Mouse (Mus musculus) kidney, postnatal 0 days (tissue): Measurements from ENCODE around the gene Pofut1. TPM values are rescaled to one million over a fixed set of nuclear protein-coding genes. Genes with fewer than 3 reads are reported as not detected.
"Not testable (repeated sequence)": the region's sequence is repeated elsewhere in the genome, so short reads cannot be mapped to it uniquely, and the experiment has no call there.

ENCODE experiments used
- ATAC-seq: fragments of 200-750 bp; cut with Nextera tagmentation; replicated peaks from 2 replicates; pipeline ENCODE4 v1.8.0; 2017; ENCODE audit warnings: low read depth, moderate number of reproducible peaks, moderate TSS enrichment, moderate library complexity; ENCODE audit not compliant: low FRiP score
- DNase-seq: peaks from one replicate; pipeline ENCODE4 v3.0.0-alpha.2; 2016; ENCODE audit warnings: low spot score
- H3K27ac ChIP-seq: fragments of 300-500 bp; sonication (generic); 2 replicates; pipeline ENCODE4 v1.5.1; 2014; ENCODE audit warnings: mild to moderate bottlenecking
- H3K27me3 ChIP-seq: fragments of 300-500 bp; sonication (generic); 2 replicates; pipeline ENCODE4 v1.6.1; 2014; ENCODE audit warnings: low read length, mixed read lengths; ENCODE audit not compliant: insufficient read depth
- H3K36me3 ChIP-seq: fragments of 300-500 bp; sonication (generic); 2 replicates; pipeline ENCODE4 v1.6.1; 2014; ENCODE audit warnings: low read length, mixed read lengths; ENCODE audit not compliant: insufficient read depth
- H3K4me1 ChIP-seq: fragments of 300-500 bp; sonication (generic); replicated peaks from 2 replicates; pipeline ENCODE4 v1.6.1; 2014; ENCODE audit warnings: antibody characterized with exemption, low read length, mixed read lengths; ENCODE audit not compliant: insufficient read depth
- H3K4me2 ChIP-seq: fragments of 300-500 bp; sonication (generic); 2 replicates; pipeline ENCODE4 v1.6.1; 2014; ENCODE audit warnings: mild to moderate bottlenecking, low read length, moderate library complexity, mixed read lengths
- H3K4me3 ChIP-seq: fragments of 300-500 bp; sonication (generic); replicated peaks from 2 replicates; pipeline ENCODE4 v1.5.1; 2014; ENCODE audit warnings: low read depth, low read length
- H3K9ac ChIP-seq: fragments of 300-500 bp; sonication (generic); 2 replicates; pipeline ENCODE4 v1.6.1; 2014; ENCODE audit warnings: low read depth, low read length
- H3K9me3 ChIP-seq: fragments of 300-500 bp; sonication (generic); replicated peaks from 2 replicates; pipeline ENCODE4 v1.6.1; 2016; ENCODE audit warnings: low read length, inconsistent platforms, mixed read lengths
- CTCF ChIP-seq: IDR thresholded peaks from 2 replicates; pipeline ENCODE4 v1.5.1; 2016; ENCODE audit warnings: antibody characterized with exemption, low read depth, mild to moderate bottlenecking, moderate library complexity
- WGBS: fragments of 180-500 bp; shearing (Covaris S2); extraction: QIAGEN DNeasy Blood & Tissue Kit; methylation state at CpG from one replicate; pipeline ENCODE4 v1.1.7; 2014; 5-methylcytosine and 5-hydroxymethylcytosine counted together
- polyA plus RNA-seq: library from polyadenylated mRNA; unstranded; fragments of >200 nt; fragmentation: Nextera tagmentation; extraction: Ambion mirVana; gene quantifications from 2 replicates; pipeline ENCODE4 v1.2.1, GENCODE M21; 2015

The Pofut1 gene
- polyA plus RNA-seq, 1 experiment from 2014 or later = 3.6 TPM

DNA sequence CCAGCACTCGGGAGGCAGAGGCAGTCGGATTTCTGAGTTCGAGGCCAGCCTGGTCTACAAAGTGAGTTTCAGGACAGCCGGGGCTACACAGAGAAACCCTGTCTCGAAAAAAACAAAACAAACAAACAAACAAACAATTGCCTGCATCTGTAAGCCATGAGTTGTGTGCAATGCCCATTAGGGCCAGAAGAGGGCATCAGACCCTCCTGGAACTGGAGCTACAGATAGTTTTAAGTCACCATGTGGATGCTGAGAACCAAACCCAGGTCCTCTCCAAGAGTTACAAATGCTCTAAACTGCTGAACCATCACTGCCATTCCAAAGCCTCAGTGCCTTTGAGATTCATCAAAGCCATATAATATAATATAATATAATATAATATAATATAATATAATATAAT lies 35.5 kb downstream of the Pofut1 start:
- H3K9me3 ChIP-seq, DNase-seq, H3K4me1 ChIP-seq, H3K36me3 ChIP-seq, H3K4me3 ChIP-seq, ATAC-seq, H3K9ac ChIP-seq, H3K27ac ChIP-seq, H3K27me3 ChIP-seq, H3K4me2 ChIP-seq: not testable (repeated sequence)
- peak; percentile 9; the same call in 1 of the 2 replicates for TF ChIP-seq CTCF
- 90% methylated on average over 5 of the region's 5 CpGs for WGBS

DNA sequence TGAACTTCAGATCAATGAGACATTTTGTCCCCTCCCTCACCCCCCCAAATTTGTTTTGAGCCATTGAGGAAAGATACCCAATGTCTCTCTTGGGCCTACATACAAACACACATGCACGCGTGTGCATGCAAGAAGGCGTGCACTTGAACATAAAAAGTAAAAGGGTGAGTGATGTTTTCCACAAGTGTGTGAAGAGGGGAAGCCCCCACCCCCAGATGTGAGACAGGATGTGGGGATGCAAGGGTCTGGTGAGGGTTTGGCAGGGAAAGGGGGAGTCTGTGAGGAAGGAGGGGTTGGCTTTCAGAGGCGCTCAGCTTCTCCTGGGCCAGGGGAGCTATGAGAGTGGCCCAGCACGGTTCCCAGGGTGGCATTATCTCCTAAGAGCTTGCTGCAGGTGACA lies 37.0 kb downstream of the Pofut1 start:
- Histone ChIP-seq H3K9me3 (no peaks in the 10 kb centered on the region), H3K4me1 (no peaks in the 10 kb centered on the region), H3K27ac (no peak overlapping the region), H3K36me3 (no peaks in the 10 kb centered on the region), H3K4me3 (no peak overlapping the region), H3K4me2 (no peak overlapping the region), H3K9ac (no peak overlapping the region), H3K27me3 (no peaks in the 10 kb centered on the region)
- 78% methylated on average over 5 of the region's 5 CpGs for WGBS
- no peak for ATAC-seq
- TF ChIP-seq CTCF = no peak
- DNase-seq = no peak

DNA sequence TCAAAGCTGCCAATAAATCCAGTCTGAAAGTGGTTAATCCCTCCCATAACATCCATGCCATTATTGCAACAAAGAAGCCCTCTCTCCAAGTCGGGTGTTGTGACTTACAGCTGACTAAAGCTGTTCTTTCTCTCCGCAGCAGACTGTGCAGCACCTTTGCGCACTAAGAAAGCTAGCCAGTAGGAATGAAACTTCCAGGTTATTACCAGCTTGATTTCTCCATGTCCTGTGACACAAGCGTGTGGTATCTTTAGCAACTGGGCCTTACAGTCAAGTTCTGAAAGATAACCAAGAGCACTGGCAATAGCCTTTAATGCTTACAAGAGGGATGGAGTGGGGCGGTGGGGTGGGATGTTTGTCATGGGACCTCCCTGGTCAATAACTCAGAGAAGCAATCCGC lies 42.6 kb downstream of the Pofut1 start:
- no peaks in the 10 kb centered on the region for H3K9me3 ChIP-seq
- no peak overlapping the region for H3K4me2 ChIP-seq
- no peak for ATAC-seq
- no peak overlapping the region for H3K9ac ChIP-seq
- DNase-seq = no peak
- no peak overlapping the region for H3K4me3 ChIP-seq
- no peaks in the 10 kb centered on the region for H3K27me3 ChIP-seq
- no peaks in the 10 kb centered on the region for H3K4me1 ChIP-seq
- WGBS = 89% methylated on average over 6 of the region's 6 CpGs
- H3K27ac ChIP-seq = no peak overlapping the region
- TF ChIP-seq CTCF = no peak
- no peaks in the 10 kb centered on the region for H3K36me3 ChIP-seq

DNA sequence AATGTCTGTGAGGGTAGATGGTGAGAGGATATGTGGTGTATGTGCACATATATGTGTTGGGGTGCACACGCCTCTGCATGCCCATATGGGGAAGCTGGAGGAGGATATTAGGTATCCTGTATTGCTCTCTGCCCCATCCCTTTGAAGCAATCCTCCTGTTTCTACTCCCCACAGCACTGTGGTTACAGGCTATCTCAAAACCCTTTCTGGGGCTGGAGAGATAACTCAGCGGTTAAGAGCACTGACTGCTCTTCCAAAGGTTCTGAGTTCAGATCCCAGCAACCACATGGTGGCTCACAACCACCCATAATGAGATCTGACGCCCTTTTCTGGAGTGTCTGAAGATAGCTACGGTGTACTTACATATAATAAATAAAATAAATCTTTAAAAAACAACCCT lies 45.2 kb downstream of the Pofut1 start:
- Histone ChIP-seq H3K27me3 (no peaks in the 10 kb centered on the region), H3K27ac (no peak overlapping the region), H3K9me3 (no peaks in the 10 kb centered on the region), H3K36me3 (no peaks in the 10 kb centered on the region), H3K9ac (no peak overlapping the region), H3K4me2 (no peak overlapping the region), H3K4me1 (no peaks in the 10 kb centered on the region), H3K4me3 (no peak overlapping the region)
- no peak for TF ChIP-seq CTCF
- no peak for DNase-seq
- WGBS = 83% methylated on average over 4 of the region's 4 CpGs
- ATAC-seq = no peak

DNA sequence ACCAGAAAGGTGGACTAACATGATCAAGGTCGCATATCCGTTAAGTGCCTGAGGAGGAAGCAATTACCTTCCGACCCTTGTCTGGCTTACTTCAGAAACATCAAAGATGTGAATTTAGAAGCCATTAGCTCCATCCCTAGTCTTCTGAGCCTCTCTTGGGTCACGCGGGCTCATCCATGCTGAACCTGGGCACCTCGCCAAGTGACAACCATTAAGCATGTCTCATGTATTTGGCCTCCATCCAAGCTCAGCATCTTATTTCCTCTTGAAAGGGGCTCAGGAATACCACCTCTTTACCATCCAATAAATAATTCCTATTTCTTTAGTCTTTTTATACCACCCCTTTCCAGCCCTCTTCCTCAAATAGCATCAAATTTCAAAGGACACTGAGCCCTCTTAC lies 46.5 kb downstream of the Pofut1 start:
- no peak for TF ChIP-seq CTCF
- H3K4me2 ChIP-seq = no peak overlapping the region
- no peak overlapping the region for H3K9ac ChIP-seq
- H3K4me3 ChIP-seq = no peak overlapping the region
- H3K27me3 ChIP-seq = no peaks in the 10 kb centered on the region
- no peak overlapping the region for H3K27ac ChIP-seq
- H3K9me3 ChIP-seq = no peaks in the 10 kb centered on the region
- ATAC-seq = no peak
- H3K36me3 ChIP-seq = no peaks in the 10 kb centered on the region
- DNase-seq = peak; percentile 57
- 17% methylated on average over 6 of the region's 6 CpGs for WGBS
- H3K4me1 ChIP-seq = 0 out of 2 replicates have a peak, but pooled peaks cover 3% of the 10 kb centered on the region

DNA sequence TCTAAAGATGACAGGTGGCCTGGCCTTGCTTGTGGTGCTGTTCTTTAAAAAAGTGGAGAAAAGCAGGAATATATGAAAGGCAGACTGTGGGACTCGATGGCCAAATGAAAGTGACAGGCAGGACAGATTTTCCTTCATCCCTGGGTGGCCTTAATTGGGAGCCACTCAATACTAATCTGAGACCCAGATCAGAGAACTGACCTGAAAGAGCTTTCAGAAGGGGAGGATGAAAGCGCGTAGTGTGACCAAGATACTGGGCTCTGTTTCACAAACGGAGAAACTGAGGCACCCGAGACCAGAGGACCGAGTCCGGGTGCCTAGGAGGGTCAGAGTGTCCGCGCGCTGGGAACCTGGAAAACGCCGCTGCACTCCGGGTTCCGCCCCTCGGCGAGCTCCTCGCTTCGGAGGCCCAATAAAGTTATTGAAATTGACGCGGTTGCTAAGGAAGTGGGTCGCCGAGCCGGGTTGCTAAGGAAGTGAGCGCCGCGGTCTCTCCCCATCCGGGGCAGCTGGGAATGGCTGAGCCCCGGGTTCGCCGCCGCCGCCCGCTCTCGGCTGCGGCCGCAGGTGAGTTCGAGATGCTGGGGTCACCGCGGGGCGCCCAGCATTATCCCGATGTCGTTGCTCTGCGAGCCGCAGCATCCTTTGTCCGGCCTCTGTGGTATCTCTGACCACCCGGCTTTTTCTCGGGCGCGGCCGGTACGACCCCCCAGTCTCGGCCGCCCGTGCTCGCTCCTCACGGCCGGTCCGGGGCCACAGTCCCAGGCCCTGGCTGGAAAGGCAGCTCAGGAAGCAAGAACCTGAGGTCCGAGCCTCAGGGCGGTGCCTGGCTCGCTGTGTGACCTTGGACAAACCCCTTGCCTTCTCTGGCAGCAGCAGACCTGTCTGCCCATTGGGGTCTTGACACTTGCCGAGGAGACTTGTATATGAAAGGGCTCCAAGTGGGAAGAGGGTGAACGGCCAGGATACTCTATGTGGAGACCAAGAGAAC lies 49.9 kb downstream of the Pofut1 start, which contains the start of gene Kif3b:
Kif3b (plus strand) TSS at position 476 of the 991 bp plus-strand sequence.
- peak; percentile 95 for DNase-seq
- no peak for TF ChIP-seq CTCF
- WGBS = 1% methylated on average over 63 of the region's 63 CpGs
- Histone ChIP-seq H3K9ac (peak within 1 kb of the TSS; percentile 86), H3K4me3 (peak within 1 kb of the TSS; percentile 86), H3K9me3 (no peaks in the 10 kb centered on the region), H3K4me2 (peak within 1 kb of the TSS; percentile 95), H3K4me1 (0 out of 2 replicates have a peak, but pooled peaks cover 3% of the 10 kb centered on the region), H3K27me3 (no peaks in the 10 kb centered on the region), H3K27ac (peak within 1 kb of the TSS; percentile 54), H3K36me3 (peaks cover 4% of the 10 kb centered on the region; the same call in 1 of the 2 replicates)
- peak; percentile 91 for ATAC-seq
